Mouse (Mus musculus) embryonic facial prominence, embryonic 11.5 days (tissue): ENCODE results near the gene Lrit3. TPM values are rescaled to one million over a fixed set of nuclear protein-coding genes. Genes with fewer than 3 reads are reported as not detected.
A peak's percentile ranks its signal among the peaks of the same experiment; 100 is the strongest.

Experiments
- ATAC-seq: fragments of 200-750 bp; cut with Nextera tagmentation; replicated peaks from 2 replicates; pipeline ENCODE4 v1.8.0; 2017; ENCODE audit warnings: low read depth; ENCODE audit not compliant: insufficient number of reproducible peaks, low FRiP score, low TSS enrichment
- DNase-seq: peaks from one replicate; pipeline ENCODE4 v3.0.0-alpha.2; 2015; ENCODE audit warnings: low spot score
- H3K27ac ChIP-seq: fragments of 300-500 bp; sonication (generic); replicated peaks from 2 replicates; pipeline ENCODE4 v1.5.1; 2014; ENCODE audit warnings: mild to moderate bottlenecking, low read depth, low read length, control low read depth
- H3K27me3 ChIP-seq: fragments of 300-500 bp; sonication (generic); 2 replicates; pipeline ENCODE4 v1.6.1; 2014; ENCODE audit warnings: mild to moderate bottlenecking, low read length, moderate library complexity, mixed read lengths; ENCODE audit not compliant: control insufficient read depth, insufficient read depth
- H3K36me3 ChIP-seq: fragments of 300-500 bp; sonication (generic); replicated peaks from 2 replicates; pipeline ENCODE4 v1.6.1; 2014; ENCODE audit warnings: low read depth, mild to moderate bottlenecking, low read length, moderate library complexity, mixed read lengths; ENCODE audit not compliant: control insufficient read depth, insufficient read depth
- H3K4me1 ChIP-seq: fragments of 300-500 bp; sonication (generic); 2 replicates; pipeline ENCODE4 v1.6.1; 2014; ENCODE audit warnings: low read length, mixed read lengths; ENCODE audit not compliant: control insufficient read depth, insufficient read depth
- H3K4me2 ChIP-seq: fragments of 300-500 bp; sonication (generic); 2 replicates; pipeline ENCODE4 v1.6.1; 2014; ENCODE audit warnings: low read depth, mild to moderate bottlenecking, control low read depth, low read length, moderate library complexity
- H3K4me3 ChIP-seq: fragments of 300-500 bp; sonication (generic); 2 replicates; pipeline ENCODE4 v1.5.1; 2014; ENCODE audit warnings: low read depth, low read length, control low read depth
- H3K9ac ChIP-seq: fragments of 300-500 bp; sonication (generic); replicated peaks from 2 replicates; pipeline ENCODE4 v1.6.1; 2014; ENCODE audit warnings: mild to moderate bottlenecking, control low read depth, low read length
- H3K9me3 ChIP-seq: fragments of 300-500 bp; sonication (generic); replicated peaks from 2 replicates; pipeline ENCODE4 v1.6.1; 2016; ENCODE audit warnings: mild to moderate bottlenecking, low read length, inconsistent platforms, mixed read lengths; ENCODE audit not compliant: control insufficient read depth
- WGBS: fragments of 180-500 bp; shearing (Covaris S2); extraction: QIAGEN DNeasy Blood & Tissue Kit; methylation state at CpG from one replicate; pipeline ENCODE4 v1.1.7; 2014; 5-methylcytosine and 5-hydroxymethylcytosine counted together
- polyA plus RNA-seq: library from polyadenylated mRNA; unstranded; fragments of >200 nt; fragmentation: Nextera tagmentation; extraction: Ambion mirVana; gene quantifications from 2 replicates; pipeline ENCODE4 v1.2.1, GENCODE M21; 2014

Gene Lrit3
- polyA plus RNA-seq, 1 experiment from 2014 or later: not detected

GRCm38 (mm10) chr3:129830626-129831025 lies 26.8 kb upstream of the Lrit3 start:
- Histone ChIP-seq H3K4me1 (0 out of 2 replicates have a peak, but pooled peaks cover 4% of the 10 kb centered on the region), H3K27ac (peak overlapping the region; percentile 79), H3K9me3 (no peaks in the 10 kb centered on the region), H3K27me3 (no peaks in the 10 kb centered on the region), H3K36me3 (no peaks in the 10 kb centered on the region; the same call in 1 of the 2 replicates), H3K4me2 (peak overlapping the region; percentile 52), H3K4me3 (peak overlapping the region; percentile 93), H3K9ac (peak overlapping the region; percentile 88)
- ATAC-seq: no peak
- under 1% methylated on average over 41 of the region's 45 CpGs for WGBS
- DNase-seq: peak; percentile 11

DNA sequence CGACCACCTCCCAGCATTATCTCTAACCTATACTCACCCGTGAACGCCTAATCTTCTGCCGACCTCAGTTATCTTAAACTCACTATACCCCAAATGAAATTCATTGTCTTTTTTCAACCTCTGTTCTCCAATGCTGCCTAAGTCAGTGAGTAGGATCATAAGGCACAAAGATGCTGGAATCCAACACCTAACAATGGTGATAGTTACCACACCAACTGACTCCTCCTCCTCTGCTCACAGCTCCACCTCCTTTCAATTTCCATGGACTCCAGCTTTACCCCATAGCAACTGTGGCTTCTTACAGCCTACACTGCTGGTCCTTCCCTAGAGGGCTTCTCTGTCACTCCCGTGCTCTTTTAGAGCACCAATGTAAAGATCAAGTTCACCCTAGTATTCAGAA lies 23.9 kb upstream of the Lrit3 start:
- no peak overlapping the region for H3K4me3 ChIP-seq
- DNase-seq: no peak
- H3K36me3 ChIP-seq: peaks cover 2% of the 10 kb centered on the region; the same call in 1 of the 2 replicates
- no peak for ATAC-seq
- WGBS: 95% methylated on average over 5 of the region's 5 CpGs
- H3K9me3 ChIP-seq: no peaks in the 10 kb centered on the region
- H3K9ac ChIP-seq: no peak overlapping the region
- 0 out of 2 replicates have a peak, but pooled peaks cover 4% of the 10 kb centered on the region for H3K4me1 ChIP-seq
- H3K4me2 ChIP-seq: no peak overlapping the region
- H3K27ac ChIP-seq: no peak overlapping the region
- no peaks in the 10 kb centered on the region for H3K27me3 ChIP-seq

DNA sequence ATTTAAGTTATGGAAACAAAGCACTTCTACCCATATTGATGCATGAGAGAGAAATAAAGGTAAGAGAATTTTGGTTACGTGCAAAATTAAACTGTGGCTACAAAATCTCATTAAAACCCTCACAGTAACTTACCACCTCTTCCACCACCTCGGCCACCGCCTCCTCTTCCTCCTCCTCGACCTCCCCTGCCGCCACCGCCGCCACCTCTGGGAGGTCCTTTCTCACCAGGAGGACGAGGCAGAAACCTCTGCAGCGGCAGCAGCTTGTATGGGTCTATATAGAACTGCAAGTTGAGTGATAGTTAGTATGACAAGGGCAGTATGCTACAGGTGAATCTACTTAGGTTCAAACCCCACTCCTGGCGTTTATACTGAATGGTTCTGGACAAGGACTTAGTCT lies 22.9 kb upstream of the Lrit3 start:
- WGBS: 93% methylated on average over 10 of the region's 10 CpGs
- Histone ChIP-seq H3K27me3 (no peaks in the 10 kb centered on the region), H3K36me3 (peaks cover 2% of the 10 kb centered on the region; the same call in 1 of the 2 replicates), H3K4me3 (no peak overlapping the region), H3K4me1 (0 out of 2 replicates have a peak, but pooled peaks cover 4% of the 10 kb centered on the region), H3K9ac (no peak overlapping the region), H3K9me3 (no peaks in the 10 kb centered on the region), H3K27ac (no peak overlapping the region), H3K4me2 (no peak overlapping the region)
- DNase-seq: no peak
- ATAC-seq: no peak

DNA sequence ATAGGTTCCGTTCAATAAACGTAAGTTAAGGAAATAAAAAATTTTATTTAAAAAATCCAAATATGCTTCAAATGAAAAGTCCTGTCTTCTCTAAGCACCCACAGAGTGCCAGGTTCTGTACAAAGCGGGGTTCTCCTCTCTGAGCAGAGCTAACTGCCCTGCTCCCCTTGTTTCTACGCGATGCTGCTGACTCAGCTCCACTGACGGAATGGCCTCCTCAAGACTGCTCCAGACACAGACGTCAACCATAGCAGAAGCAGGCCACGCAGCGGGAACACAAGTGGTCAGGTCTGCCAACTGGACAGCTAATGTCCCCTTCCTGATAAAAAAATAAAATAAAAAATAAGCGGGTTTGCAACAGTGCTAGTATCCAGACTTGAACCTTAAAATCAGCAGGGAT lies 21.1 kb upstream of the Lrit3 start:
- H3K4me3 ChIP-seq: no peak overlapping the region
- H3K9me3 ChIP-seq: no peaks in the 10 kb centered on the region
- no peak overlapping the region for H3K27ac ChIP-seq
- no peaks in the 10 kb centered on the region for H3K27me3 ChIP-seq
- peaks cover 2% of the 10 kb centered on the region; the same call in 1 of the 2 replicates for H3K36me3 ChIP-seq
- 93% methylated on average over 10 of the region's 10 CpGs for WGBS
- no peak for ATAC-seq
- H3K4me1 ChIP-seq: 0 out of 2 replicates have a peak, but pooled peaks cover 4% of the 10 kb centered on the region
- no peak overlapping the region for H3K4me2 ChIP-seq
- no peak for DNase-seq
- no peak overlapping the region for H3K9ac ChIP-seq

- Histone ChIP-seq H3K36me3 (peaks cover 2% of the 10 kb centered on the region; the same call in 1 of the 2 replicates), H3K27ac (no peak overlapping the region), H3K9me3 (no peaks in the 10 kb centered on the region), H3K4me3 (no peak overlapping the region), H3K9ac (no peak overlapping the region), H3K27me3 (no peaks in the 10 kb centered on the region), H3K4me2 (no peak overlapping the region), H3K4me1 (no peaks in the 10 kb centered on the region)
- over 99% methylated on average over 4 of the region's 4 CpGs for WGBS
- ATAC-seq (no peak), DNase-seq (no peak)
These were observed 20.3 kb upstream of the Lrit3 start for GRCm38 (mm10) chr3:129824146-129824545.

DNA sequence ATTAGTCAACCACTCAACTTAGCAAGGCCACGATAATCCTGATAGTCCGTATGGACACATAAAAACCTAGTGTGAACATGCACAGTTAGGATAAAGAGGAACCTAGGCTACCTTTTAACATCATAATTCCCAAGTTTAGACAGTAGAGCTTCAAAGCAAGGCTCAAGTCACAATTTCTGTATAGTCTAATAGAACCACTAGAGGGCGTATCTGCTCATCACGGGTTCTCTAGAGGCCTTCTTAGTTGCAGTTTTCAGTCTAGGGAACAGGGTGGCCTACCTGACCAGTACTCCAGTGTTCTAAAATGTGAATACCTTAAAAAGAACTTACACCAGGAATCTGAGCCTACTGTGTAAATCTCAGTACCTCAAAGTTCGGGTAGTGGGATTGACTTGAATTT lies 19.5 kb upstream of the Lrit3 start:
- 0 out of 2 replicates have a peak, but pooled peaks have one; percentile 44 for ATAC-seq
- DNase-seq: peak; percentile 75
- Histone ChIP-seq H3K4me2 (no peak overlapping the region), H3K9me3 (no peaks in the 10 kb centered on the region), H3K9ac (no peak overlapping the region), H3K27ac (no peak overlapping the region), H3K4me1 (no peaks in the 10 kb centered on the region), H3K36me3 (peaks cover 2% of the 10 kb centered on the region; the same call in 1 of the 2 replicates), H3K4me3 (no peak overlapping the region), H3K27me3 (no peaks in the 10 kb centered on the region)
- 58% methylated on average over 5 of the region's 5 CpGs for WGBS

GRCm38 (mm10) chr3:129822206-129822775 lies 18.5 kb upstream of the Lrit3 start, which contains the start of gene Rrh:
Gene Rrh (minus strand): TSS chr3:129822587.
- ATAC-seq: no peak

GRCm38 (mm10) chr3:129821736-129822135 lies 17.9 kb upstream of the Lrit3 start:
- H3K27me3 ChIP-seq: no peaks in the 10 kb centered on the region
- no peak for DNase-seq
- no peak overlapping the region for H3K4me3 ChIP-seq
- no peak overlapping the region for H3K9ac ChIP-seq
- ATAC-seq: no peak
- peaks cover 2% of the 10 kb centered on the region; the same call in 1 of the 2 replicates for H3K36me3 ChIP-seq
- H3K4me1 ChIP-seq: no peaks in the 10 kb centered on the region
- H3K9me3 ChIP-seq: no peaks in the 10 kb centered on the region
- no peak overlapping the region for H3K4me2 ChIP-seq
- H3K27ac ChIP-seq: no peak overlapping the region
- 76% methylated on average over 8 of the region's 8 CpGs for WGBS

More at GRCm38 (mm10) chr3:129822206-129822775, 18.5 kb upstream of the Lrit3 start, which contains the start of gene Rrh:
- DNase-seq: no peak
- no peak within 1 kb of the TSS for H3K27ac ChIP-seq
- no peaks in the 10 kb centered on the region for H3K9me3 ChIP-seq
- H3K4me1 ChIP-seq: no peaks in the 10 kb centered on the region
- 81% methylated on average over 11 of the region's 11 CpGs for WGBS
- no peak within 1 kb of the TSS for H3K4me3 ChIP-seq
- H3K9ac ChIP-seq: no peak within 1 kb of the TSS
- H3K4me2 ChIP-seq: no peak within 1 kb of the TSS
- peaks cover 2% of the 10 kb centered on the region; the same call in 1 of the 2 replicates for H3K36me3 ChIP-seq
- no peaks in the 10 kb centered on the region for H3K27me3 ChIP-seq
